In the genomic region with DNA sequence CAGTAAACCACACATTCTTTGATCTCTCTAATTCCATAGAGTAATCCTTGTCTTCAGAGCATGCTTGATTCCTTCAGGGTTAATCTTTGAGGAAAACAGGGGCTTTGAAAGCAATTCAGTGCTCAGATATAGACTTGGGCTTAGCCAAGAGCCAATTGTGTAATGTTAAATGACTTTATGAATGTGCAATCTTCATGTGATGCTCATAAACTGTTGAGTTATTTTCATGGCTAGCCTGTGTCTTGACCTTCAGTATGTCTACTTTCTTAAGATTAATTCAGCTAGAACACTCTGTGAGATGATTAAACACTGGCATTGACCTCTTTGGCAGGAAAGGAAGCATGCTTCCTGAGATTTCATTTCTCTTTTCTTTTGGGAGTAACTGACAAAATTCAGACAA, we compare ENCODE assay signal across 15 mouse cellular contexts.
"Had no signal": no experiment of that assay in that cellular context is flagged by ENCODE, and none has a peak within 500 bp of the region (broad histone marks: within the 10 kb centered on the region; RNA-seq: fewer than 3 reads in every experiment).

No protein-coding gene starts in this region.

- H3K27ac ChIP-seq: neural tube, embryonic 15.5 days; stomach, embryonic 15.5 days; stomach, postnatal 0 days had no signal

- H3K4me2 ChIP-seq: neural tube, embryonic 15.5 days; stomach, embryonic 15.5 days had no signal

- H3K9me3 ChIP-seq: neural tube, embryonic 15.5 days; stomach, embryonic 15.5 days had no signal

- H3K4me3 ChIP-seq: neural tube, embryonic 15.5 days; stomach, embryonic 15.5 days had no signal

- H3K9ac ChIP-seq: neural tube, embryonic 15.5 days; stomach, embryonic 15.5 days had no signal

- H3K27me3 ChIP-seq: neural tube, embryonic 15.5 days; stomach, embryonic 15.5 days had no signal

- H3K36me3 ChIP-seq: neural tube, embryonic 15.5 days; stomach, embryonic 15.5 days had no signal

- DNase-seq: retina, postnatal 1 day; right cerebral cortex, adult 18-20 months; right cerebral cortex, postnatal 14 days; right cerebral cortex, postnatal 25 days; right cerebral cortex, postnatal 4 days; spleen, adult 18-20 months; thymus, adult 18-20 months; thymus, adult 2 months; thymus, postnatal 14 days; thymus, postnatal 25 days; thymus, postnatal 36 days; thymus, postnatal 4 days had no signal

- H3K4me1 ChIP-seq: neural tube, embryonic 15.5 days; stomach, embryonic 15.5 days had no signal
